Mouse (Mus musculus): ENCODE results near the gene Gm21885. TPM values are rescaled to one million over a fixed set of nuclear protein-coding genes. Genes with fewer than 3 reads are reported as not detected.

Gene Gm21885
- not detected in 2 replicates for polyA plus RNA-seq (2015; fragmentation: Nextera tagmentation; extraction: Ambion mirVana)

GRCm38 (mm10) chr11:94281199-94282181, at the start of gene Gm21885:
TSS of gene Gm21885 (plus strand) at chr11:94281873.

GRCm38 (mm10) chr11:94245955-94246788, 35.5 kb upstream of the Gm21885 start, which contains the start of gene Wfikkn2:
TSS of gene Wfikkn2 (minus strand) at chr11:94246005.

DNA sequence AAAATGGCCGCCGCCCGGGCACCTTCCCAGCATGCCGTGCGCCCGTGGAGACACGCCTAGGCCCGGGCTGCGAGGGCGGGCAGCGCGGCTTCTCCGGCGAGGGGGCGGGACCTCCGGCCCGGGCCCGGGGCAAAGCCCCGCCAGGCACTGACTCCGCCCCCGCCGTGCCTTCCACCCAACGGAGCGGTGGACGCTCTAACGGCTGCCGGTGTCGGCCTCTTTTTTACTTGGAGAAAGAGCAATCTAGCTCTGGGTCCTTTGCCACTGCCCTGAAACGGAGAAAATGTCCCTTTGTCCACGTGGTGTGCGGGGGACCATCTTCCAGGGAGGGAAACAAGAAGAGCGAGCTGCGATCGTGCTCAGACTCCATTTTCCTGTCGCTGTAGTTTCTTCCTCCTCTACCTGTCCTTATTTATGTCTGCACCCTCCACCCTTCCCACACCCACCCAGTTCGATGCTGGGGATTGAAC, 40.3 kb downstream of the Gm21885 start, which contains the start of gene Luc7l3:
Luc7l3 (minus strand) TSS at position 58 of the 470 bp plus-strand sequence.

GRCm38 (mm10) chr11:94327693-94328643, 46.3 kb downstream of the Gm21885 start, which contains the start of gene Ankrd40:
TSS of gene Ankrd40 (plus strand) at chr11:94328001.

Other genes starting within 250 kb of the Gm21885 start
- gene Tob1, start 70.4 kb upstream of the Gm21885 start, polyA plus RNA-seq (2015; fragmentation: Nextera tagmentation; extraction: Ambion mirVana), result 33.6 and 34.4 TPM in 2 replicates
- 1.9 and 2.6 TPM in 2 replicates for gene Wfikkn2, start 35.9 kb upstream of the Gm21885 start, polyA plus RNA-seq (2015; fragmentation: Nextera tagmentation; extraction: Ambion mirVana)
- 95.4 and 99.3 TPM in 2 replicates for gene Luc7l3, start 40.1 kb downstream of the Gm21885 start, polyA plus RNA-seq (2015; fragmentation: Nextera tagmentation; extraction: Ambion mirVana)
- 23.5 and 24.0 TPM in 2 replicates for gene Ankrd40, start 46.1 kb downstream of the Gm21885 start, polyA plus RNA-seq (2015; fragmentation: Nextera tagmentation; extraction: Ambion mirVana)
- 2.4 and 4.7 TPM in 2 replicates for gene Abcc3, start 111.1 kb downstream of the Gm21885 start, polyA plus RNA-seq (2015; fragmentation: Nextera tagmentation; extraction: Ambion mirVana)
- 11.5 and 19.1 TPM in 2 replicates for gene Cacna1g, start 192.3 kb downstream of the Gm21885 start, polyA plus RNA-seq (2015; fragmentation: Nextera tagmentation; extraction: Ambion mirVana)
- 0.97 and 1.2 TPM in 2 replicates for gene Spata20, start 204.3 kb downstream of the Gm21885 start, polyA plus RNA-seq (2015; fragmentation: Nextera tagmentation; extraction: Ambion mirVana)
- gene Epn3, start 218.1 kb downstream of the Gm21885 start, polyA plus RNA-seq (2015; fragmentation: Nextera tagmentation; extraction: Ambion mirVana), result 1.8 and 2.5 TPM in 2 replicates
- 0.75 and 0.98 TPM in 2 replicates for gene Mycbpap, start 239.9 kb downstream of the Gm21885 start, polyA plus RNA-seq (2015; fragmentation: Nextera tagmentation; extraction: Ambion mirVana)

All from neural tube, postnatal 0 days (tissue).